Mouse (Mus musculus) retina, embryonic 14.5 days (tissue): ENCODE results near the gene Ramp2.
A peak's percentile ranks its signal among the peaks of the same experiment; 100 is the strongest.

Source experiments
- DNase-seq: peaks from one replicate; pipeline ENCODE4 v3.0.0-alpha.2; 2015; ENCODE audit warnings: low spot score

Gene Ramp2

DNA sequence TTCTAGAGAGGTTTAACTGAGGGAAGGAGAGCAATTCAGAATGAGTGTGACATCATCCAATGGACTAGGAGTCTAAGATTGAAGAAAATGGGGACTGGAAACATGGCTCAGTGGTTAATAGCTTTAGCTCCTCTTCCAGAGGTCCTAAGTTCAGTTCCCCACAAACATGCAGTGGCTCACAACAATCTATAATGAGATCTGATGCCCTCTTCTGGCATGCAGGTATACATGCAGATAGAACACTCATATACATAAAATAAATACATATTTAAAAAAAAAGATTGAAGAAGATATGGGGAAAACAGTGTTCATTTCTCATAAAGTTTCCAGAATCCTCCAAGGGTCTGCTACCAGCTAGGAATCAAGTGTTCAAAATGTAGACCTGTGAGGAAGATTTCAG lies 10.4 kb upstream of the Ramp2 start:
- DNase-seq: no peak

DNA sequence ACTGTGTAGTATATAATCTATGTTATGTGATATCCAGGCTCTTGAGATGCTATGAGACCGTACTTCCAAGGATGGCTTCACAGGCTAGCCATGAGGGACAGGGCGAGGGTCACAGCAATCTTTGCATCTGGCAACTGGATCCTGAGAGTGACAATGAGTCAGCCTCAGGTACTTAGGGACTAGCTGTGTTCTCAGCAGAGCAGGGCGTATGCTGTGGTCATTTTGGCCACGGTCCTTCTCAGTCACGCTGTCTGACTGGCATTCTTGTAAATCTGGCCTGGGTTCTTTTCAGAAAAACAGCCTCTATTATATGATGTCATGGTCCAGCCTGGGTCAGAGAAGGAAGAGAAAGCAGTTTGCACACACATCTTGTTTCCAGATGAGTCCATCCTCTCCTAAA lies 9.0 kb upstream of the Ramp2 start:
- DNase-seq: no peak

DNA sequence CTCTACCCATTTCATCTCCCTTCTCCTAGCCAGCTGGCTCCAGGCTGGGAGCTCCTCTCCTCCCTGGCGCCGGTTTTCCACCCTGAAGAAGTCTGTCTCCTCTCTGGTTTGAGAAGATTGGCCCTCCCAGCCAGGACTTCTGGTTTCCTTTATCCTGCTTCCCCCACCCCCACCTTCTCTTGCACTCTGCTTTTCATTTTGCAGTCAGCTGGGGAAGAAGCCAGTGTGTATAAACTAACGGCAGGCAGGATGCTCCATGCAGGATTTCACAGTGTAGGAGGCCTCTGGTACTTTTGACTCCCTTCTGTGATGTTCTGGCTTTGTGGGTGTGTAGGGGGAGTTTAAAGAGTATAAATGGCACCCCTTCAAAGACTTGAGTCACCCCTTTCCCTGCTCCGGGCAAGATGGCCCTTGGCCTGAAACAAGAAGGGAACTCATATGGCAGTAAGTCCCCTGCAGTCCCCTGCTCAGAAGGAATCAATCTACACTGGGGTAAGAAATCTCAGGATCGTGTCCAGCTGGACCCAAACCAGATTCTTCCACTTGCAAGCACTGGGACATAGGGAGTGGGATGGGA lies 7.7 kb upstream of the Ramp2 start:
- no peak for DNase-seq

DNA sequence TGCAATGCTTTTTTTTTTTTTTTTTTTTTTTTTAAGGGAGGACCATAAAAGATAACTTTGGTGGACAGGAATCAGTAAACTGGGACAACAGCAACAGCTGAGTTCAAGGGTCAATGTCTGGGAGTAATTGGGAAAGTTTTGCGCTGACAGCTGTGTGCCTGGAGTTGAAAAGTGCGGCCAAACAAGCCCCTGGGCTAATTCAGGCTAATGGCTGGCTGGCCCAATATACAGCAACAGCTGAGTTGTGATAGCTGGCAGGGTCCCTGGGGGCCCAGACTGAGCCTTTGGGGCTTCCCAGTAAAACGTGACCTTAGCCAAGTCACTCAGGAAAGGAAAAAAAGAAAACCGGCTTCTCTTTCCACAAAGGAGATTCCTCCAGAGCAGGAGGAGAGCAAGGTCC lies 757 bp upstream of the Ramp2 start:
- DNase-seq: peak; percentile 16

DNA sequence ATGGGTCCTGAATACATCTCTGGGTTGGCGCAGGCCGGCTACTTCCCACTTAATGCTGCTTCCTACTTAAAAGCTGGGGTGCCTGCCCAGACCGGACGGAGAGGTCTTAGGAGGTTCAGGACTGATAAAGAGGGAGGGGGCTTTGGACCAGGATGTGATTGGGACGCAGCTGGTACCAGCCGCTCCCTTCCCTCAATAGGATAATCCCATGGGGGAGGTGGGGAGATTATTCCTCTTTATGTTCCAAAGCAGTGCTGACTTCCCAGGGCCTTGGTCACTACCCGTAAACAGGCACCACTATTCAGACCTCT lies 829 bp downstream of the Ramp2 start:
- no peak for DNase-seq

DNA sequence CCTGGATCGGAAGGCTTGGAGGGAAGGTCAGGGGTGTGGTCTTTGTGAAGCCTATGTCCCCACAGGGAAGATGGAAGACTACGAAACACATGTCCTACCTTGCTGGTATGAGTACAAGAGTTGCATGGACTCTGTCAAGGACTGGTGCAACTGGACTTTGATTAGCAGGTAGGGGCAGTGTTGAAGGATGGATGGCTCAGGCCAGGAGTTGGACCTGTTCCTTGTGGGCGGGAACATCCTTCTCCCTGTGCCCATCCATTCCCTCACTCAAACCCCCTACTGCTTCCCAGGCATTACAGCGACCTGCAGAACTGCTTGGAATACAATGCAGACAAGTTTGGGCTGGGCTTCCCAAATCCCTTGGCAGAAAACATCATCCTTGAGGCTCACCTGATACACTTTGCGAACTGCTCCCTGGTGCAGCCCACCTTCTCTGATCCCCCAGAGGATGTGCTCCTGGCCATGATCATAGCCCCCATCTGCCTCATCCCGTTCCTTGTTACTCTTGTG lies 1.7 kb downstream of the Ramp2 start:
- no peak for DNase-seq

DNA sequence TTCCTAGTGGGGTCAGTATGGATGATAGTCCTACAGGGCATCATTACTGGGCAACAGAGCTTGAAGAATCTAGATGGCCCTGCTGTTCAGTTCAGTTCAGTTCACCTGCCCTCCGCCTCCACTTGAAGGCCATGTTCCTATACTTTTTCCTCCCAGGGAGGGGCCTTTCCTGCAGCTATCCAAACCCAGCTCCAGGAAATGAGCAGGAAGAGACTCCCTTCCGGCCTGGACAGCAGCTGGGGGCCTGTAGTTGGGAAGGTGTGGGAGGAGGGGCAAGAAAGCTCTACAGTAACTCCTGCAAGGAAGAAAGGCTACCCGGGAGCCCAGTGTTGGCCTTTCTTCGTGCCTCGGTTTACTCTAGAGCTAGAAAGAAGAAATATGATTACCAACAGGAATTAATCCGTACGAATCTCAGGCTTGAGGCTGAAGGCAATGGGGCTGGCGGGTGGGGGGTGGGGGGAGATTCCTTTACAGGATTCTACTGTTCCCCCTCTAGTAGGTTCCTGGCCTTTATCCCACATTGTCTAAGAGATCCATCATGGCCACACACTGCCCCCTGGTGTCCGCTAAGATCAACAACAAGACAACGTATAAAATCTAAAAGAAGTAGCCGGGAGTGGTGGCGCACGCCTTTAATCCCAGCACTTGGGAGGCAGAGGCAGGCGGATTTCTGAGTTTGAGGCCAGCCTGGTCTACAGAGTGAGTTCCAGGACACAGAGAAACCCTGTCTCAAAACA lies 2.6 kb downstream of the Ramp2 start:
- DNase-seq: peak; percentile 84

DNA sequence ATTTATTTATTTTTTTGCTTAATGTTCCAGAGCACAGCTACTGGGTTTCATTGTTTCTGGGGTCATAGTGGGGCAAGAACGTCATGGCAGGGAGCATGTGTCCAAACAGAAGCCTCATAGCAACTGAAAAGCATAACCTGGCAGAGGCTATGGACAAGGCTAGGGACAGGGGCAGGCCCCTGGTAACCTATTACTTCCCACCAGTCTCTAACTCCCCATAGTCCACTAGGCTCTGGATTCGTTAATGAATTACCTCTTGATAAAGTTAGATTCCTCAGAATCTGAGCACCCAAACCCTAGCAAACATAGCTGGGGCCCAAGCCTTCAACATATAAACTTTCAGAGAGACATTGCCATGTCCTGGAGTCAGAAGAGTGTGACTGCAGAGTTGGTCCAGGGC lies 5.2 kb downstream of the Ramp2 start:
- no peak for DNase-seq

DNA sequence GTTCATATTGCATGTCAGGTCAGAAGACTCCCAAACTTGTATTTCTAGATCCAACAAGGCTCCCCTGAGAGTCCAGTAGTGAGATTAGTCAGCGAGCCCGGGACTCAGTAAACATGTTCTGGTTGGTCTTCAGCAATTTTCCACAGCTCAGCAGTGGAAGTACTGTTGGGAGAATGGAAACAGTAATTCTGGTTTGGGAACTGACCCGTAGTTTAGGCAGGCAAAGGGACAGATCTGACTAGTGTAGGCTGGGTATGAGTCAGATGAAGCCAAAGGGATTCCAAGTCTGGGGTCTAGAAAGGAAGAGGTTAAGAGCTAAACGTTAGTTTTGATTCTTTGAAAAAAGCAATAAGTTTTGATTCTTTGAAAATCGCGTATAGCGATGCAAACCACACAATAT lies 7.1 kb downstream of the Ramp2 start:
- no peak for DNase-seq

DNA sequence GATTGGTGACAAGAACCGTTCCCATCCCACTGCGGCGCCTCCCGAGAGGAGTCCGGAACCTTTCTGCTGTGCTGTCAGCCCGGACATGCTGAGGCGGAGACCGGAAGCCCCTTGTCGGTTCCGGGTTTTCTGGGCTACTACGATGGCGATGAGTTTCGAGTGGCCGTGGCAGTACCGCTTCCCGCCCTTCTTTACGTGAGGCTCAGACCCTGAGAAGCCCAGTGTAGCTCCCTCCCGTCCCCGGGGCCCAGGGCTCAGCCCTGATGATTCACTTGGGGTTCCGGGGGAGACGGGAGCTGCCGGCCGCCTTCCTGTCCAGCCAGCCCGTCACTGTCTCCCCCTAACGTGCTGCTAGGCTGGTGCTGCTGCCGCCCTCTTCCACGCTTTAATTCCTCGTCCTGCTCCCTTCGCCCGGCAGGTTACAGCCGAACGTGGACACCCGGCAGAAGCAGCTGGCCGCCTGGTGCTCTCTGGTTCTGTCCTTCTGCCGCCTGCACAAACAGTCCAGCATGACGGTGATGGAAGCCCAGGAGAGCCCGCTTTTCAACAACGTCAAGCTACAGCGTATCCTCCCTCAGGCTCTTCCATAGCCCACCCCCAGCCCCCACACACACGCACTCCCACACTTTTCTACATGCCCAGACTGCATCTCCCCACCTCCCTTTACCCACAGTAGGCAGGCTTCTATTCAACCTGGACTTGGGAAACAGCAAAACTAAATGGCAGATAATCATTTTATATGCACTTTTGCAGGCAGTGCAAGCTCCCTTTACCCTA lies 8.0 kb downstream of the Ramp2 start, which contains the start of gene Vps25:
Vps25 (plus strand) TSS at position 95 of the 777 bp plus-strand sequence.
- DNase-seq: peak; percentile 89

DNA sequence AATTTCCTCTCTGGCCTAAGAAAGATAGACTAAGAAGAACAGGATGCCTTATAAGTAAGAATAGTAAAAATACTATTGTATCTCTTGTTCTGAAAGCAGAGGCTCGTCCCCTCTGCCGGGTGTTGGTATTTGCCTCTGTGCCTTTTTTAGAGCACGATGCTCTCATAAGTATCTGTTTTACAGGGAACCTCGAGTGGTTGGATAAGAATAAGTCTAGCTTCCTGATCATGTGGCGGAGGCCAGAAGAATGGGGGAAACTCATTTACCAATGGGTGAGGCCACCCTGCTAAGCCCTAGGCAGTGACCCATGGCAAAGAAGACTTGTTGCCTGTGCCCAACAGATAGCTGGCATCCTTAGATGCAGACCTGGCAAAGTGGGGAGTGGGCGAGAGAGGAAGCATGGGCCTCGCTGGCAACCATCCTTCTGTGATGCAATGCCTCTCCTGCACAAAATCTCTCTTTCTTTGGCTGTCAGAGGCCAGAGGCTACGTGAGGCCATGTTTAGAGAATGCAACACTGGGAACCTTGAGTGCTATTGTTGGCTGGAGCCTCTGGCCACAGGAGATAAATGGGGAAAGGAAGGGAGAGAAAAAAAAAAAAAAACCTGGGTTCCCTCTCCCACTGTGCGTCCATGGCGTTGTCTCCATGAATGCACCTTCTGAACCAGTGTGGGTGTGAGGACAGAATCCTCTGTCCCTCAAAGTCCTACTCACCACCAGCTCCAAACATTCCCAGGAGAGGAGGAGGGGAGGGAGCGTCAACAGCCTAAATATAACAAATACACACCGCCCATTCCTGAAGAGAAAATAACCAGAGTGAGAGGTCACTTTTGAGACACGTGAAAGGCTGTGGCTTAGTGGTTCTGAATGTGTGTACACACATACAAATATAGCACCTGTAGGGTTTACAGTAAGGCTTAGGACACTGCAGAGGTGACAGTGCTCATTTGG lies 10.3 kb downstream of the Ramp2 start:
- no peak for DNase-seq

DNA sequence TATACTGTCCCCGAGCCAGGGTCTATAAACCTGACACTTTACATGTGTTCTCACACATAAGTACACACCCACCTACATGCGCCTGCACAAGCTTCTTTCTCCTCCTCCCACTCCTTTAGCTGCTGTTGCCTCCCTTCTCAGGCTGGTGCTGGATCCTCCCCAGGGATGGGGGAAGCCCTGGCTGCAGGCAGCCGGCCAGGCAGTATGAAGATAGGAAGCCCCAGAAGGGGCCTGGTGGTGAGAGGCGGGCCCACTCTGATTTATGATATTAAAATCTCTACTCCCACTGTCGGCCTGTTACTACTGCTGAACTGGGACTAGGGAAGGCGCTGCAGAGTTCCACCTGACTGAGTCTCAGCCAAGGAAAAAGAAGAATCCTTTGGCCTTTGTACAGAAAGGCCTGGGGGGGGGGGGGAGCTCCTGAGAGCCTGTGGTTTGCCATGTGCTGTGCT lies 13.5 kb downstream of the Ramp2 start:
- no peak for DNase-seq

DNA sequence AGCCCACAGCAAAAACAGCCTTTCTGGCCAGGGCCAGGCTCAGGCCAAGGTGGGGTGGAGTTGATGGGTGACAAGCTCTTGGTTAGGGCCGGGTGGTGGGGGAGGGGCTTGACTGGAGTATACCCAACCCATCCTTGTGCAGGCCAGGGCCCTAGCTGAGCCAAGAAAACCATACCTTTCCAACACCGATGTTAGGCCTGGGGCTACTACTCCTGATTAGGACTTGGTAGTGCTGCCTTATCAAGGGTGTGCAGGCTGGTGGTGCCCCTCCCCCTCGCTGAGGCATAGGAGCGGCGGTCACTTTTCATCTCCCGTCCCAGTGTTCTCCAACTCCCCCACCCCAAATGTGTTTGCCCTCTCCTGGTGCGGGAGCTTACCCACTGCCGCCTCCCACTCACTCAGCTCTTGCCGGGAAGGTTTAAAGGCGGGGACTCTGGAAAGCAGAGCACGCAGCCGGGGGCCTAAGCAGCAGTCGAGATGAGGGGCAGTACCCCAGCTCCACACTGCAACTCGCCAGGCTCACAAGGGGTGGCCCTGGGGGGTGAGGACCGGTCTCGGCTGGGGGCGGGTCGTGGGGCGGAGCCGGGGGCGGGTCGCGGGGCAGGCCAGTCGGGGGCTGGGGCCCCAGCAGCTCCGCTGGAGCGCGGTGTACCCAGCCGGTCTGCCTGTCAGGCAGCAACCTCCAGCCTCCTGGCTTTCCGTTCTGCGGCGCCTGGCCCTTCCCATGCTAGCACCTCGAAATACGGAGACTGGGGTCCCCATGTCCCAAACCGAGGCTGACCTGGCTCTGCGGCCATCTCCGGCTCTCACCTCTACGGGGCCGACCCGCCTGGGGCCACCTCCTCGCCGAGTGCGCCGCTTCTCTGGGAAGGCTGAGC lies 14.4 kb downstream of the Ramp2 start, which contains the start of gene Wnk4:
Wnk4 (plus strand) TSS at position 620 of the 878 bp plus-strand sequence.
- peak; percentile 69 for DNase-seq

DNA sequence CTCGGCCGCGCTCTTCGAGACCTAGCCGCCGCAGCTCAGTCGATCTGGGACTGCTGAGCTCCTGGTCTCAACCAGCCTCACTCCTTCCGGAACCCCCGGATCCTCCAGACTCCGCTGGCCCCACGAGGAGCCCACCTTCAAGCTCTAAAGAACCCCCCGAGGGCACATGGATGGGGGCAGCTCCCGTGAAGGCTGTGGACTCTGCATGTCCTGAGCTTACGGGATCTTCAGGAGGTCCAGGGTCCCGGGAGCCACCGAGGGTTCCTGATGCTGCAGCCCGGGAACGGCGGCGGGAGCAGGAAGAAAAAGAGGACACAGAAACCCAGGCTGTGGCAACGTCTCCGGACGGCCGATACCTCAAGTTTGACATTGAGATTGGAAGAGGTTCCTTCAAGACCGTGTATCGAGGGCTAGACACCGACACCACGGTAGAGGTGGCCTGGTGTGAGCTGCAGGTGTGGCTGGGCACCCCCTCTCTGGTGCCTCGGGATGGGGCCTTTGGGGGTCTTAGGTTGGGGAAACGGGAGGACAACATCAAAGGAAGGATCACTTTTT lies 15.1 kb downstream of the Ramp2 start:
- DNase-seq: no peak

DNA sequence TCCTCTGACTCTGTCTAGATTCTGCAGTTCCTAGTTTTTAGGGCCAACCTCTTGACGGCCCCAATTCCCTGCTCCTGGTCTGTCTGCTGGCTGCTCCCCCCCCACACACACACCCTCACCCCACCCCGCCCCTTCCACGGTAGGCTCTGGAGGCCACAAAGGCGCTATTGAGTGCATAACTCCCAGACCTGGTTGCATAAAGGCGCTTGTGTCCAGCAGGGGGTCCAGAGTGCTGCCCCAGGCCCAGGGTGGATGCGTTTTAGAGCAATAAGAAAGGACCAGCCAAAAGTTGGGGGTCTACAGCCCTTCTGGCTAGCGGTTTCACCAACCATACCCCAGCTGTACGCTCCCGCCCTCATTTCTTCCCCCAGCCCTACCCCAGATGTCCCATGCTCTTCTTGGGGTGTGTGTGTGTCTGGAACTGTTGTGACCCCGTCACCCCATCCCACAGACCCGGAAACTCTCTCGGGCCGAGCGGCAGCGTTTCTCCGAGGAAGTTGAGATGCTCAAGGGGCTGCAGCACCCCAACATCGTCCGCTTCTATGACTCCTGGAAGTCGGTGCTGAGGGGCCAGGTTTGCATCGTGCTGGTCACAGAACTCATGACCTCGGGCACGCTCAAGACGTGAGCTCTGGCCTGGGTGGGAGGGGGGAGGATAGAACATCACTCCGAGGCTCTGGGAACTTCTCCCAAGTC lies 16.6 kb downstream of the Ramp2 start:
- no peak for DNase-seq

DNA sequence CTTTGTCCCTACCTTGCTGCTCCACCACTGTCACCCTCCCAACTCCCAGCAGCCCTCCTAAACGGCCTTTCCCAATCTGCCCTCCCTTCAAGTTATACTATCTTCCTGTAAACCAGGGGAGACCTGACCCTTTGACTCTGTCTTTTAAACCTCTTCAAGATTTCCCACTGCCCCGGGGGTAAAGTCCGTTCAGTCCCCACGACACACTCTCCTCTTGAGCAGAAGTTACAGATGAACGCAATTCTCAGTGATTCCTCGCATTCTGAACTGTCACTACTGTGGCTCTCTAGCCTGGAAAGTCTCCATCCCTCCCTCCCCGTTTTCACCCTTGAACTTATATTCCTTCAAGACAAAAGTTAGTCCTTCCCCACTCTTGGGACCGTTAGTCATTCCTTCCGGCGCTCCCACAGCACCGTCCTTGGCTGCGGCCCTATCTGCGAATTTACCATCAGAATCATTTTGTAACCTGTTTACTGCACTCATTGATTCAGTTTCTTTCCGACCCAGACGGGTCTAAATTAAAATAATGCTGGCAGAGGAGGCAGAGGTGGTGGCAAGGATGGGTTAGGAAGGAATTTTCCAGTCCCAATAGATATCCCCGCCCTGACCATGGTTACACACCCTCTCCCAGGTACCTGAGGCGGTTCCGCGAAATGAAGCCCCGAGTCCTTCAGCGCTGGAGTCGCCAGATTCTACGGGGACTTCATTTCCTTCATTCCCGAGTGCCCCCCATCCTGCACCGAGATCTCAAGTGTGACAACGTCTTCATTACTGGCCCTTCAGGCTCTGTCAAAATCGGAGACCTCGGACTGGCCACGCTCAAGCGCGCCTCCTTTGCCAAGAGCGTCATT lies 17.5 kb downstream of the Ramp2 start:
- DNase-seq: no peak

DNA sequence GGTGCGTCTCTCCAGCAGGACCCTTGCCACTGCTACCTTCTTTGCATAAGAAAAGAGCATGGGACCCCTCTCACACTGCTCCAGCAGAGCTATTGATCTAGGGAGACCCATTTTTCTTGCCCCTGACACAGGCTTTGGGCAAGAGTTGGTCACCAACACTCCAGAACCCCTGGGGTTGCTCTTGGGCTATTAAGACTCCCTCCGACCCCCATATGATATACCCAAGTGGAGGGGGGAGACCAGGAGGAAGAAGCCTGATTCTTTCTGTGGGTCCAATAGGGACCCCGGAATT lies 18.1 kb downstream of the Ramp2 start:
- no peak for DNase-seq

DNA sequence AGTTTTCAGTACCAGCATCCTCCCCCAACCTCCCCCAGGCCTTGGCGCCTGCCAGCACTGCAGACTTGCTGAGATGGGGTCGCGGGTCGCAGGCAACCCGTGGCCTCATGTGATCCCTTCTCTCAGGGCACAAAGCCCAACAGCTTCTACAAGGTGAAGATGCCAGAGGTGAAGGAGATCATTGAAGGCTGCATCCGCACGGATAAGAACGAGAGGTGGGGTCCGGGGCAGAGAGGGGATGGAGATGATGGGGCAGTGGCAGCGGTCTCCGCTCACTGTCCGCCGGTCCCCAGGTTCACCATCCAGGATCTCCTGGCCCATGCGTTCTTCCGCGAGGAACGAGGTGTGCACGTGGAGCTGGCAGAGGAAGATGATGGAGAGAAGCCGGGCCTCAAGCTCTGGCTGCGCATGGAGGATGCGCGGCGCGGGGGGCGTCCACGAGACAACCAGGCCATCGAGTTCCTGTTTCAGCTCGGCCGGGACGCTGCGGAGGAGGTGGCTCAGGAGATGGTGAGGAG lies 19.2 kb downstream of the Ramp2 start:
- DNase-seq: no peak

DNA sequence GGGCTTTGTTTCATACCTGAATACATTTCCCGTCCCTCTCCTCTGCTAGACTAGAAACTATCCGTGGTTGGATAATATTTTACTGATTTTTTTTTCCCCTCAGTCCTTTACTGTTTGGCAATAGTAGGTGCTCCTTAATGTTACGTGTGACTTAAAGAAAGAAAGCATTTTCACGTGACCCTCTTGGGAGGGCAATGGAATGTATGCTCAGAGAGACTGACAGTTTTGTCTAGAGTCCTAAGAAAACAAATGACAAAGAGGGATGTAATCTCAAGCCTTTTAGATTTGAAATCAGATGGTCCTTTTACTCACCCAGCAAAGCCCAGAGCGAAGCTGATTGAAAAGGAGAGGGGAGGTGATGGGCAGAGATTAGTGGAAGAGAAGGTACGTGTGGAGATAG lies 20.1 kb downstream of the Ramp2 start:
- no peak for DNase-seq
